Mouse (Mus musculus) forebrain, embryonic 14.5 days (tissue): ENCODE measurements around the gene Ube2f. TPM values are rescaled to one million over a fixed set of nuclear protein-coding genes. Genes with fewer than 3 reads are reported as not detected.

Experiments
- ATAC-seq: fragments of 200-750 bp; cut with Nextera tagmentation; 2 replicates; pipeline ENCODE4 v1.8.0; 2017; ENCODE audit warnings: mild to moderate bottlenecking, moderate library complexity
- DNase-seq: peaks from one replicate; pipeline ENCODE4 v3.0.0-alpha.2; 2015; ENCODE audit warnings: low spot score
- H3K27ac ChIP-seq: fragments of 300-500 bp; sonication (generic); 2 replicates; pipeline ENCODE4 v1.5.1; 2014; ENCODE audit warnings: low read depth, mild to moderate bottlenecking, control low read depth, low read length, moderate library complexity
- H3K27me3 ChIP-seq: fragments of 300-500 bp; sonication (generic); replicated peaks from 2 replicates; pipeline ENCODE4 v1.6.1; 2014; ENCODE audit warnings: low read length, control low read depth, mixed read lengths; ENCODE audit not compliant: control insufficient read depth, insufficient read depth
- H3K36me3 ChIP-seq: fragments of 300-500 bp; sonication (generic); 2 replicates; pipeline ENCODE4 v1.6.1; 2014; ENCODE audit warnings: low read length, control low read depth; ENCODE audit not compliant: control insufficient read depth, insufficient read depth
- H3K4me1 ChIP-seq: fragments of 300-500 bp; sonication (generic); 2 replicates; pipeline ENCODE4 v1.6.1; 2014; ENCODE audit warnings: antibody characterized with exemption, low read length, control low read depth; ENCODE audit not compliant: control insufficient read depth, insufficient read depth
- H3K4me2 ChIP-seq: fragments of 300-500 bp; sonication (generic); 2 replicates; pipeline ENCODE4 v1.6.1; 2014; ENCODE audit warnings: mild to moderate bottlenecking, control low read depth, low read length
- H3K4me3 ChIP-seq: fragments of 300-500 bp; sonication (generic); 2 replicates; pipeline ENCODE4 v1.5.1; 2014; ENCODE audit warnings: low read depth, low read length, control low read depth
- H3K9ac ChIP-seq: fragments of 300-500 bp; sonication (generic); 2 replicates; pipeline ENCODE4 v1.6.1; 2014; ENCODE audit warnings: mild to moderate bottlenecking, low read length, control low read depth, moderate library complexity
- H3K9me3 ChIP-seq: fragments of 300-500 bp; sonication (generic); replicated peaks from 2 replicates; pipeline ENCODE4 v1.6.1; 2016; ENCODE audit warnings: low read length, control low read depth, mixed read lengths; ENCODE audit not compliant: control insufficient read depth
- WGBS: fragments of 180-500 bp; shearing (Covaris S2); extraction: QIAGEN DNeasy Blood & Tissue Kit; methylation state at CpG from one replicate; pipeline ENCODE4 v1.1.7; 2014; 5-methylcytosine and 5-hydroxymethylcytosine counted together
- polyA plus RNA-seq: library from polyadenylated mRNA; unstranded; fragments of >200 nt; fragmentation: Nextera tagmentation; extraction: Ambion mirVana; gene quantifications from 2 replicates; pipeline ENCODE4 v1.2.1, GENCODE M21; 2014

Ube2f gene
- polyA plus RNA-seq, 1 experiment from 2014 or later: 78.8 TPM

- no peaks in the 10 kb centered on the region for H3K27me3 ChIP-seq
- no peaks in the 10 kb centered on the region for H3K9me3 ChIP-seq
- no peak overlapping the region for H3K4me2 ChIP-seq
- peaks cover 48% of the 10 kb centered on the region for H3K36me3 ChIP-seq
- no peak for ATAC-seq
- WGBS: 95% methylated on average over 4 of the region's 4 CpGs
- no peak overlapping the region for H3K4me3 ChIP-seq
- no peaks in the 10 kb centered on the region for H3K4me1 ChIP-seq
- no peak overlapping the region for H3K27ac ChIP-seq
- no peak overlapping the region for H3K9ac ChIP-seq
- DNase-seq: no peak
These were observed 26.5 kb downstream of the Ube2f start for GRCm38 (mm10) chr1:91276581-91276980.

GRCm38 (mm10) chr1:91277480-91277879, 27.4 kb downstream of the Ube2f start:
- H3K9me3 ChIP-seq: no peaks in the 10 kb centered on the region
- DNase-seq: no peak
- no peak overlapping the region for H3K9ac ChIP-seq
- no peak overlapping the region for H3K4me3 ChIP-seq
- no peaks in the 10 kb centered on the region for H3K4me1 ChIP-seq
- no peak for ATAC-seq
- H3K36me3 ChIP-seq: peaks cover 53% of the 10 kb centered on the region
- no peak overlapping the region for H3K4me2 ChIP-seq
- no peak overlapping the region for H3K27ac ChIP-seq
- WGBS: 91% methylated on average over 2 of the region's 2 CpGs
- no peaks in the 10 kb centered on the region for H3K27me3 ChIP-seq

- no peaks in the 10 kb centered on the region for H3K9me3 ChIP-seq
- H3K9ac ChIP-seq: no peak overlapping the region
- no peak overlapping the region for H3K27ac ChIP-seq
- ATAC-seq: no peak
- no peak for DNase-seq
- no peaks in the 10 kb centered on the region for H3K27me3 ChIP-seq
- no peak overlapping the region for H3K4me2 ChIP-seq
- no peaks in the 10 kb centered on the region for H3K4me1 ChIP-seq
- H3K4me3 ChIP-seq: no peak overlapping the region
- peaks cover 60% of the 10 kb centered on the region for H3K36me3 ChIP-seq
- 97% methylated on average over 3 of the region's 3 CpGs for WGBS
These were observed 28.5 kb downstream of the Ube2f start for GRCm38 (mm10) chr1:91278410-91279119.

GRCm38 (mm10) chr1:91279126-91279525, 29.0 kb downstream of the Ube2f start:
- ATAC-seq: no peak
- no peak overlapping the region for H3K4me3 ChIP-seq
- H3K4me2 ChIP-seq: no peak overlapping the region
- no peaks in the 10 kb centered on the region for H3K27me3 ChIP-seq
- peaks cover 60% of the 10 kb centered on the region for H3K36me3 ChIP-seq
- H3K4me1 ChIP-seq: no peaks in the 10 kb centered on the region
- no peak overlapping the region for H3K9ac ChIP-seq
- DNase-seq: no peak
- no peak overlapping the region for H3K27ac ChIP-seq
- WGBS: 85% methylated on average over 1 of the region's 1 CpGs
- no peaks in the 10 kb centered on the region for H3K9me3 ChIP-seq

GRCm38 (mm10) chr1:91282582-91282981, 32.5 kb downstream of the Ube2f start:
- WGBS: 89% methylated on average over 1 of the region's 1 CpGs
- Histone ChIP-seq H3K9ac (no peak overlapping the region), H3K4me2 (no peak overlapping the region), H3K4me3 (no peak overlapping the region), H3K27me3 (no peaks in the 10 kb centered on the region), H3K9me3 (no peaks in the 10 kb centered on the region), H3K36me3 (peaks cover 66% of the 10 kb centered on the region), H3K27ac (no peak overlapping the region), H3K4me1 (no peaks in the 10 kb centered on the region)
- DNase-seq (no peak), ATAC-seq (no peak)

- Histone ChIP-seq H3K36me3 (peaks cover 44% of the 10 kb centered on the region), H3K9ac (no peak overlapping the region), H3K9me3 (no peaks in the 10 kb centered on the region), H3K4me1 (no peaks in the 10 kb centered on the region), H3K27ac (no peak overlapping the region), H3K27me3 (no peaks in the 10 kb centered on the region), H3K4me2 (no peak overlapping the region), H3K4me3 (no peak overlapping the region)
- DNase-seq (no peak), ATAC-seq (no peak)
- 96% methylated on average over 1 of the region's 1 CpGs for WGBS
These were observed 39.3 kb downstream of the Ube2f start for GRCm38 (mm10) chr1:91289375-91289774.

GRCm38 (mm10) chr1:91292101-91292825, 42.2 kb downstream of the Ube2f start:
- Histone ChIP-seq H3K27ac (no peak overlapping the region), H3K4me2 (no peak overlapping the region), H3K36me3 (peaks cover 19% of the 10 kb centered on the region), H3K9ac (no peak overlapping the region), H3K4me1 (no peaks in the 10 kb centered on the region), H3K9me3 (no peaks in the 10 kb centered on the region), H3K4me3 (no peak overlapping the region), H3K27me3 (no peaks in the 10 kb centered on the region)
- 92% methylated on average over 11 of the region's 11 CpGs for WGBS
- DNase-seq: no peak
- no peak for ATAC-seq

GRCm38 (mm10) chr1:91295544-91295943, 45.4 kb downstream of the Ube2f start:
- no peaks in the 10 kb centered on the region; the same call in 1 of the 2 replicates for H3K4me1 ChIP-seq
- no peak overlapping the region for H3K27ac ChIP-seq
- H3K27me3 ChIP-seq: no peaks in the 10 kb centered on the region
- no peak for DNase-seq
- H3K36me3 ChIP-seq: peaks cover 5% of the 10 kb centered on the region; the same call in 1 of the 2 replicates
- H3K9me3 ChIP-seq: no peaks in the 10 kb centered on the region
- no peak overlapping the region for H3K4me3 ChIP-seq
- H3K4me2 ChIP-seq: no peak overlapping the region
- WGBS: 95% methylated on average over 6 of the region's 6 CpGs
- ATAC-seq: no peak
- no peak overlapping the region for H3K9ac ChIP-seq
